Mouse (Mus musculus) ES-Bruce4 (cell line): Measurements from ENCODE around the gene Ttc33.

Source experiments
- CTCF ChIP-seq: IDR thresholded peaks from one replicate; pipeline ENCODE4 v1.8.1; 2011; ENCODE audit warnings: low read depth, low read length
- EP300 ChIP-seq: IDR thresholded peaks from 2 replicates; pipeline ENCODE4 v1.6.1; 2011; ENCODE audit warnings: low read depth, low read length; ENCODE audit not compliant: insufficient read depth
- POLR2A ChIP-seq: IDR thresholded peaks from one replicate; pipeline ENCODE4 v1.8.1; 2011; ENCODE audit warnings: low read length; ENCODE audit not compliant: insufficient read depth

- no peak for TF ChIP-seq CTCF
- no peak for TF ChIP-seq POLR2A
- TF ChIP-seq EP300, result no peak
These were observed 54.6 kb downstream of the Ttc33 start for GRCm38 (mm10) chr15:5239901-5240300.
